Mouse (Mus musculus): ENCODE results near the gene Tmem270. TPM values are rescaled to one million over a fixed set of nuclear protein-coding genes. Genes with fewer than 3 reads are reported as not detected.

The Tmem270 gene
- polyA plus RNA-seq, 1 experiment from 2014 or later = not detected

DNA sequence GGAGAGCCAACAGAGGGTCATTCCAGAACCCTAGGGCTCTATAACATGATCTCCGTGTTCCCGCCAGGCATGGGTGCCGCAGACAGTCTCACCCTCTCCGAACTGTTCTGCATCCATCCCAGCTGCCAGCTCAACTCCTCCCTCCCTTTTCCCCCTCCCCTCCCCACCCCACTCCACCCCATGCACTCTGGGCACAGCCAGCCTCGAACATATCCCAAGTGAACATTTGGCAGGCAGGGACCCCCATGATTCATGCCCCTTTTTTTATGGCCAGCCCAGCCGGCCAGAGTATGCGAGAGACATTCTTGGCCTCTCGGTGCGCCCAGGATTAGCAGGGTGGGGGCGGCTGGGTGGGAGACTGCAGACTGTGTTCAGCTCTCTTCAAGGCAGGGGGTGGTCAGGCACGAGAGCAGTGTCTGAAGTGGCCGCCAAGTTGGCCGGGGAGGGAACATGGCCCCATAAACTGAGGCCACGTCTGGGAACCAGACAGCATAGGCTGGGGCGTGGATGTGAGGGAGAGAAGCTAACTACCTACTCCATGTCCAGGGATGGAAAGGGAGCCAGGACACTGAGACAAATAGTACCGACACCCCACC, 44.5 kb downstream of the Tmem270 start:
- H3K9ac ChIP-seq (replicated peaks; ENCODE audit: low read length) = no peak overlapping the region
- H3K27ac ChIP-seq (replicated peaks; ENCODE audit: low read depth, low read length) = no peak overlapping the region
- H3K27me3 ChIP-seq (ENCODE audit: control insufficient read depth, insufficient read depth, low read length) = no peaks in the 10 kb centered on the region
- no peak for DNase-seq
- H3K4me2 ChIP-seq (ENCODE audit: low read length) = no peak overlapping the region
- H3K4me1 ChIP-seq (ENCODE audit: control insufficient read depth, insufficient read depth, low read length) = no peaks in the 10 kb centered on the region
- no peaks in the 10 kb centered on the region for H3K36me3 ChIP-seq (ENCODE audit: control insufficient read depth, insufficient read depth, low read length)
- ATAC-seq (ENCODE audit: low FRiP score, low TSS enrichment) = no peak
- WGBS = 78% methylated on average over 16 of the region's 16 CpGs
- no peak overlapping the region for H3K4me3 ChIP-seq (replicated peaks; ENCODE audit: low read depth, low read length)
- no peaks in the 10 kb centered on the region for H3K9me3 ChIP-seq (ENCODE audit: control insufficient read depth, low read length)

DNA sequence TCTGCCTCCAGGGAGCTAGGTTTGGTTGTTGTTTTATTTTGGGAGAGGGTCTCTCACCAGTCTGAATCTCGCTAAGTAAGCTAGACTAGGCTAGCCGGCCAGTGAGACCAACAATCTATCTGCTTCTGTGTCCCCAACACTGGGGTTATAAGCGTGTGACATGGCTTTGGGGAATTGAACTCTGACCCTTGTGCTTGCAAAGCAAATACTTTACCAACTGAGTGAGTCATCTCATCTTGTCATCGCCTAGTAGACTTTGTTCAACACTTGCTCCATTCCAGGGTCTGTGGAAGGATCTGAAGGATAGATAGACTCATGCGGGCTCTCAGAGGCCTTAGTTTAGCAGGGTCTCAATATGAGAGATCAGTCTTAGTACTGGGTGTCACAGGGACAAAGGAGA, 47.3 kb downstream of the Tmem270 start:
- Histone ChIP-seq H3K27ac (replicated peaks; ENCODE audit: low read depth, low read length) (no peak overlapping the region), H3K4me3 (replicated peaks; ENCODE audit: low read depth, low read length) (no peak overlapping the region), H3K27me3 (ENCODE audit: control insufficient read depth, insufficient read depth, low read length) (no peaks in the 10 kb centered on the region), H3K4me2 (ENCODE audit: low read length) (no peak overlapping the region), H3K9me3 (ENCODE audit: control insufficient read depth, low read length) (no peaks in the 10 kb centered on the region), H3K4me1 (ENCODE audit: control insufficient read depth, insufficient read depth, low read length) (no peaks in the 10 kb centered on the region), H3K36me3 (ENCODE audit: control insufficient read depth, insufficient read depth, low read length) (no peaks in the 10 kb centered on the region), H3K9ac (replicated peaks; ENCODE audit: low read length) (no peak overlapping the region)
- 86% methylated on average over 5 of the region's 5 CpGs for WGBS
- DNase-seq (no peak), ATAC-seq (ENCODE audit: low FRiP score, low TSS enrichment) (no peak)

DNA sequence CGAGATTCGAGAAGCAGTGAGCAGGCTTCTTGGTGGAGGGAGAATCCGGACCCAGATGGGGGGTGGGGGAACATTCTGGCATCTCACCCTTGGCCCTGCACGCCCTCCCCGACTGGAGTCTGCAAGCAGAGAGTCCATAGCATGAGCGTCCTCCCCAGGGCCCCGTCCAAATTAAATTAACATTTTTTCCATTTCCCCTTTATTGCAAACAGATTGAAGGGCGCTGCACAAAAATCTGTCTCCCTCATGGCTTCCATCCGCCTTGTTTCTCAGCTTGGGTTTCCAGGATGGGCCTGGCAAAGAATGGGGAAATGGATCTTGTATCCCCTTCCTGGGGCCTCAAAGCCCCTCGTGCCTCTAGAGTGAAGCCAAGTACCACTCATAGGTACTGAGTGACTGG, 48.2 kb downstream of the Tmem270 start:
- DNase-seq = no peak
- no peaks in the 10 kb centered on the region for H3K9me3 ChIP-seq (ENCODE audit: control insufficient read depth, low read length)
- no peaks in the 10 kb centered on the region for H3K4me1 ChIP-seq (ENCODE audit: control insufficient read depth, insufficient read depth, low read length)
- no peak overlapping the region for H3K9ac ChIP-seq (replicated peaks; ENCODE audit: low read length)
- H3K36me3 ChIP-seq (ENCODE audit: control insufficient read depth, insufficient read depth, low read length) = no peaks in the 10 kb centered on the region
- WGBS = 86% methylated on average over 10 of the region's 10 CpGs
- no peak for ATAC-seq (ENCODE audit: low FRiP score, low TSS enrichment)
- H3K27ac ChIP-seq (replicated peaks; ENCODE audit: low read depth, low read length) = no peak overlapping the region
- H3K4me2 ChIP-seq (ENCODE audit: low read length) = no peak overlapping the region
- H3K27me3 ChIP-seq (ENCODE audit: control insufficient read depth, insufficient read depth, low read length) = no peaks in the 10 kb centered on the region
- H3K4me3 ChIP-seq (replicated peaks; ENCODE audit: low read depth, low read length) = no peak overlapping the region

DNA sequence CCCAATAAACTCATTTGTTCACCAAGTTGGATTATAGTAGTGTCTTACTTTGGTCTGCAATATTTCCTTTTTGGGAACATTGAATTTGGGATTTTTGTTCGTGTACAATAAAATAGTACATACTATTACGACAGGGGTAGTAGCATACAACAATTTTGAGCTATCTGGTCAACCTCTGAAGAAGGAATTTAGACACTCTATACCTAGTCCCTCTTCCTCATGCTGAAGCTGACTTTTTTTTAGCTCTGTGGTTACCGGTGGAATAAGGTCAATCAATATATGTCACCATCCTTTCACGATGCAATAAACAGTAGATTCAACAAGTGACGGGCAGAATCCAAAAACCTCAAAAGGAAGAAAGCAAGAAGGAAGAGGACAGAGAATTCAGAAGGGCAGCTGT, 53.7 kb downstream of the Tmem270 start:
- WGBS = 92% methylated on average over 5 of the region's 5 CpGs
- DNase-seq (no peak), ATAC-seq (ENCODE audit: low FRiP score, low TSS enrichment) (no peak)
- Histone ChIP-seq H3K9me3 (ENCODE audit: control insufficient read depth, low read length) (no peaks in the 10 kb centered on the region), H3K4me3 (replicated peaks; ENCODE audit: low read depth, low read length) (no peak overlapping the region), H3K9ac (replicated peaks; ENCODE audit: low read length) (no peak overlapping the region), H3K4me2 (ENCODE audit: low read length) (no peak overlapping the region), H3K27me3 (ENCODE audit: control insufficient read depth, insufficient read depth, low read length) (no peaks in the 10 kb centered on the region), H3K4me1 (ENCODE audit: control insufficient read depth, insufficient read depth, low read length) (no peaks in the 10 kb centered on the region), H3K27ac (replicated peaks; ENCODE audit: low read depth, low read length) (no peak overlapping the region), H3K36me3 (ENCODE audit: control insufficient read depth, insufficient read depth, low read length) (no peaks in the 10 kb centered on the region)

Other genes starting within 250 kb of the Tmem270 start
- gene Limk1, start 218.1 kb downstream of the Tmem270 start, polyA plus RNA-seq (2014; fragmentation: Nextera tagmentation; extraction: Ambion mirVana) = 22.3 and 39.4 TPM in 2 replicates
- 2.0 and 3.4 TPM in 2 replicates for gene Eln, start 159.4 kb downstream of the Tmem270 start, polyA plus RNA-seq (2014; fragmentation: Nextera tagmentation; extraction: Ambion mirVana)
- not detected in 2 replicates for gene Cldn13, start 8.8 kb upstream of the Tmem270 start, polyA plus RNA-seq (2014; fragmentation: Nextera tagmentation; extraction: Ambion mirVana)
- 6.0 and 6.3 TPM in 2 replicates for gene Mettl27, start 25.6 kb upstream of the Tmem270 start, polyA plus RNA-seq (2014; fragmentation: Nextera tagmentation; extraction: Ambion mirVana)
- not detected in 2 replicates for gene Cldn4, start 40.2 kb upstream of the Tmem270 start, polyA plus RNA-seq (2014; fragmentation: Nextera tagmentation; extraction: Ambion mirVana)
- 0.81 and 1.3 TPM in 2 replicates for gene Cldn3, start 79.5 kb upstream of the Tmem270 start, polyA plus RNA-seq (2014; fragmentation: Nextera tagmentation; extraction: Ambion mirVana)
- gene Abhd11, start 102.4 kb upstream of the Tmem270 start, polyA plus RNA-seq (2014; fragmentation: Nextera tagmentation; extraction: Ambion mirVana) = 58.0 and 81.5 TPM in 2 replicates
- 106 and 137 TPM in 2 replicates for gene Stx1a, start 116.7 kb upstream of the Tmem270 start, polyA plus RNA-seq (2014; fragmentation: Nextera tagmentation; extraction: Ambion mirVana)
- 47.3 and 49.3 TPM in 2 replicates for gene Dnajc30, start 157.5 kb upstream of the Tmem270 start, polyA plus RNA-seq (2014; fragmentation: Nextera tagmentation; extraction: Ambion mirVana)
- 63.8 and 71.7 TPM in 2 replicates for gene Bud23, start 158.2 kb upstream of the Tmem270 start, polyA plus RNA-seq (2014; fragmentation: Nextera tagmentation; extraction: Ambion mirVana)
- gene Vps37d, start 171.5 kb upstream of the Tmem270 start, polyA plus RNA-seq (2014; fragmentation: Nextera tagmentation; extraction: Ambion mirVana) = 33.4 and 40.7 TPM in 2 replicates
- gene Mlxipl, start 183.2 kb upstream of the Tmem270 start, polyA plus RNA-seq (2014; fragmentation: Nextera tagmentation; extraction: Ambion mirVana) = 0.43 and 0.68 TPM in 2 replicates
- 10.7 and 15.3 TPM in 2 replicates for gene Tbl2, start 242.9 kb upstream of the Tmem270 start, polyA plus RNA-seq (2014; fragmentation: Nextera tagmentation; extraction: Ambion mirVana)

Data from midbrain, embryonic 14.5 days (tissue).